Mouse (Mus musculus) myocyte (in vitro differentiated cells): ENCODE results near the gene Iqub. TPM values are rescaled to one million over a fixed set of nuclear protein-coding genes. Genes with fewer than 3 reads are reported as not detected.

ENCODE experiments used
- H3K27me3 ChIP-seq: one replicate; pipeline ENCODE4 v1.6.1; 2011; ENCODE audit not compliant: control insufficient read depth, insufficient read depth, insufficient read length
- H3K36me3 ChIP-seq: one replicate; pipeline ENCODE4 v1.6.1; 2011; ENCODE audit not compliant: control insufficient read depth, insufficient read depth
- H3K4me2 ChIP-seq: one replicate; pipeline ENCODE4 v1.6.1; 2011; ENCODE audit warnings: low read depth, control low read depth
- H3K4me3 ChIP-seq: one replicate; pipeline ENCODE4 v1.5.1; 2011; ENCODE audit warnings: mild to moderate bottlenecking, control low read depth, moderate library complexity
- H3K79me2 ChIP-seq: one replicate; pipeline ENCODE4 v1.6.1; 2011; ENCODE audit not compliant: control insufficient read depth, insufficient read depth
- H3ac ChIP-seq: one replicate; pipeline ENCODE4 v1.6.1; 2011; ENCODE audit not compliant: control insufficient read depth, insufficient read length
- CEBPB ChIP-seq: IDR thresholded peaks from 2 replicates; pipeline ENCODE4 v1.6.1; 2011; ENCODE audit warnings: mild to moderate bottlenecking, moderate library complexity; ENCODE audit not compliant: poor library complexity, insufficient read depth, severe bottlenecking
- E2F4 ChIP-seq: IDR thresholded peaks from one replicate; pipeline ENCODE4 v1.6.1; 2011; ENCODE audit warnings: mild to moderate bottlenecking, control low read depth, moderate library complexity; ENCODE audit not compliant: insufficient read depth
- MAX ChIP-seq: IDR thresholded peaks from one replicate; pipeline ENCODE4 v1.6.1; 2011; ENCODE audit warnings: low read depth, mild to moderate bottlenecking, control low read depth
- MYOD1 ChIP-seq, 3 experiments: IDR thresholded peaks; one replicate each; pipeline ENCODE4 v1.6.1; 2011; ENCODE audit warnings: control low read depth in 2 of 3, low read depth in 2 of 3, mild to moderate bottlenecking in 2 of 3, moderate library complexity in 1 of 3; ENCODE audit not compliant: insufficient read length in 2 of 3, control insufficient read depth in 1 of 3
- MYOG ChIP-seq, 3 experiments: IDR thresholded peaks; one replicate each; pipeline ENCODE4 v1.6.1; 2011; ENCODE audit warnings: control low read depth in 2 of 3, low read depth in 2 of 3, mild to moderate bottlenecking in 2 of 3; ENCODE audit not compliant: insufficient read length in 2 of 3, control insufficient read depth in 1 of 3, insufficient read depth in 1 of 3
- POLR2A ChIP-seq: IDR thresholded peaks from one replicate; pipeline ENCODE4 v1.6.1; 2011; ENCODE audit warnings: low read depth, mild to moderate bottlenecking, control low read depth, moderate library complexity; ENCODE audit not compliant: insufficient read length
- POLR2AphosphoS2 ChIP-seq: IDR thresholded peaks from one replicate; pipeline ENCODE4 v1.6.1; 2011; ENCODE audit warnings: low read depth, control low read depth; ENCODE audit not compliant: insufficient read length
- REST ChIP-seq: IDR thresholded peaks from one replicate; pipeline ENCODE4 v1.6.1; 2011; ENCODE audit warnings: mild to moderate bottlenecking, control low read depth, moderate library complexity; ENCODE audit not compliant: insufficient read depth, insufficient read length
- SRF ChIP-seq: IDR thresholded peaks from one replicate; pipeline ENCODE4 v1.6.1; 2011; ENCODE audit warnings: low read depth; ENCODE audit not compliant: control insufficient read depth, insufficient read length
- TCF12 ChIP-seq: IDR thresholded peaks from one replicate; pipeline ENCODE4 v1.6.1; 2011; ENCODE audit warnings: mild to moderate bottlenecking, control low read depth; ENCODE audit not compliant: poor library complexity, insufficient read depth, severe bottlenecking
- TCF3 ChIP-seq: IDR thresholded peaks from one replicate; pipeline ENCODE4 v1.6.1; 2011; ENCODE audit warnings: low read depth, control low read depth; ENCODE audit not compliant: insufficient read length
- USF1 ChIP-seq: IDR thresholded peaks from one replicate; pipeline ENCODE4 v1.6.1; 2011; ENCODE audit warnings: low read depth, mild to moderate bottlenecking, control low read depth, moderate library complexity
- polyA plus RNA-seq: library from polyadenylated mRNA; unstranded; fragments of >200 nt; fragmentation: generic; extraction: Trizol; gene quantifications from one replicate; pipeline ENCODE4 v1.2.1, GENCODE M21; 2012; ENCODE audit warnings: missing spikeins

Gene Iqub
- polyA plus RNA-seq, 1 experiment: not detected

DNA sequence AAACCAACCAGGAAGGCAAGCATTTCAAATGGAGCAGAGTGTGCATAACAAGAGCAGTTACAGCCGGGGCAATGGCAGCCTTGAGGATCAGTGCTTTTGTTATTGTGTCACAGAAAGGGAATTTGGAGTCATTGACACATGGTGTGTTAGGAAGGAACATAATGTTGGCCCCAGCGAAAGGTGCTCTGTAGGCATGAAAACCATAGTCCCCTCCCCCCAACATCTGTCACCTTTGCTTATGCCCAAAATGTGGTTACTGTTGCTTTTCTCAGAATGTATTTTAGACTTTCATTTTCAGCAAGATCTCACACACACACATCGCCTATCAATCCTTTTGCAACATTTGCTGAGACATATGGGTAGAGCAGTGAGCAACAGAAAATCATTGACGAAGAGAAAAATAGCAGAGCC, 117.6 kb downstream of the Iqub start:
- Histone ChIP-seq H3K4me3 (no peak overlapping the region), H3ac (no peak overlapping the region), H3K4me2 (no peak overlapping the region), H3K79me2 (no peaks in the 10 kb centered on the region), H3K36me3 (no peaks in the 10 kb centered on the region), H3K27me3 (no peaks in the 10 kb centered on the region)
- TF ChIP-seq REST: no peak
- no peak for TF ChIP-seq E2F4
- no peak for TF ChIP-seq TCF3
- no peak for TF ChIP-seq POLR2A
- TF ChIP-seq TCF12: no peak
- no peak for TF ChIP-seq USF1
- no peak for TF ChIP-seq CEBPB
- no peak for TF ChIP-seq MAX
- TF ChIP-seq MYOD1 (IDR thresholded peaks at IDR 0.05; ENCODE audit: control insufficient read depth in 1 of 3, insufficient read length in 2 of 3, low read depth in 2 of 3): no peak
- no peak for TF ChIP-seq SRF
- TF ChIP-seq MYOG (IDR thresholded peaks at IDR 0.05; ENCODE audit: control insufficient read depth in 1 of 3, insufficient read depth in 1 of 3, insufficient read length in 2 of 3, low read depth in 2 of 3): no peak
- TF ChIP-seq POLR2AphosphoS2: no peak

Other genes with a start within 250 kb of the Iqub start
- 234 TPM for gene Ndufa5, start 12.9 kb upstream of the Iqub start, polyA plus RNA-seq
- gene Asb15, start 13.1 kb upstream of the Iqub start, polyA plus RNA-seq: 0.16 TPM
- 33.6 TPM for gene Lmod2, start 82.7 kb upstream of the Iqub start, polyA plus RNA-seq
- 10.8 TPM for gene Wasl, start 149.9 kb upstream of the Iqub start, polyA plus RNA-seq
- gene Hyal6, start 218.2 kb upstream of the Iqub start, polyA plus RNA-seq: 0.07 TPM
- gene Hyal4, start 233.3 kb upstream of the Iqub start, polyA plus RNA-seq: 0.01 TPM